Mouse (Mus musculus) CH12.LX (cell line): Measurements from ENCODE around the gene Tlx3. TPM values are rescaled to one million over a fixed set of nuclear protein-coding genes. Genes with fewer than 3 reads are reported as not detected.

Experiments
- DNase-seq: peaks from one replicate; pipeline ENCODE4 v3.0.0-alpha.2; 2013; ENCODE audit errors: extremely low read depth
- H3K27ac ChIP-seq: 2 replicates; pipeline ENCODE4 v1.5.1; 2012; ENCODE audit warnings: low read depth, mild to moderate bottlenecking, control low read depth, moderate library complexity; ENCODE audit not compliant: insufficient read depth
- H3K27me3 ChIP-seq: replicated peaks from 2 replicates; pipeline ENCODE3; 2012; ENCODE audit warnings: inconsistent platforms
- H3K36me3 ChIP-seq, 2 experiments: replicated peaks in 1 of 2; 2 replicates each; pipeline versions ENCODE3 to v1.6.1; 2012; ENCODE audit warnings: inconsistent platforms in 1 of 2, low read length in 1 of 2, mild to moderate bottlenecking in 1 of 2, mixed read lengths in 1 of 2, moderate library complexity in 1 of 2; ENCODE audit not compliant: control insufficient read depth in 1 of 2, insufficient read depth in 1 of 2
- H3K4me1 ChIP-seq, 2 experiments: 2 replicates each; pipeline ENCODE4 v1.6.1; 2012; ENCODE audit warnings: inconsistent platforms in 1 of 2, moderate library complexity in 1 of 2; ENCODE audit not compliant: insufficient read depth in 2 of 2, control insufficient read depth in 1 of 2
- H3K4me2 ChIP-seq: 2 replicates; pipeline ENCODE4 v1.6.1; 2012; ENCODE audit warnings: low read depth, mild to moderate bottlenecking, control low read depth; ENCODE audit not compliant: poor library complexity, insufficient read depth, severe bottlenecking
- H3K4me3 ChIP-seq, 3 experiments: fragments of 150-350 bp in 1 of 3; sonication (generic) in 1 of 3; replicated peaks in 1 of 3; 2 replicates each; pipeline versions ENCODE3 to v1.5.1; 2011 to 2012; ENCODE audit warnings: low read depth in 2 of 3, low read length in 2 of 3, mild to moderate bottlenecking in 2 of 3, moderate library complexity in 2 of 3, control low read depth in 1 of 3, improper control_type of control experiment in 1 of 3, inconsistent platforms in 1 of 3, mixed read lengths in 1 of 3; ENCODE audit not compliant: poor library complexity in 1 of 3
- H3K79me2 ChIP-seq: replicated peaks from 2 replicates; pipeline ENCODE4 v1.6.1; 2012; ENCODE audit warnings: mild to moderate bottlenecking, moderate library complexity; ENCODE audit not compliant: control insufficient read depth, poor library complexity, insufficient read depth, severe bottlenecking; ENCODE audit errors: extremely low read depth
- H3K9ac ChIP-seq: 2 replicates; pipeline ENCODE4 v1.6.1; 2012; ENCODE audit warnings: low read depth, mild to moderate bottlenecking, control low read depth, moderate library complexity; ENCODE audit not compliant: insufficient read depth
- H3K9me3 ChIP-seq: replicated peaks from 2 replicates; pipeline ENCODE3; 2012; ENCODE audit warnings: low read length, inconsistent platforms, mixed read lengths
- BHLHE40 ChIP-seq: IDR thresholded peaks from 2 replicates; pipeline ENCODE4 v1.6.1; 2011; ENCODE audit warnings: mild to moderate bottlenecking, low read depth, low read length, improper control_type of control experiment
- CHD1 ChIP-seq: IDR thresholded peaks from 2 replicates; pipeline ENCODE4 v1.6.1; 2012; ENCODE audit warnings: low read depth, low read length, improper control_type of control experiment, inconsistent platforms
- CTCF ChIP-seq, 2 experiments: IDR thresholded peaks in 1 of 2; conservative IDR thresholded peaks in 1 of 2; 2 replicates each; pipeline ENCODE4 v1.5.1; 2011 to 2012; ENCODE audit warnings: low read depth in 2 of 2, low read length in 2 of 2, improper control_type of control experiment in 1 of 2, inconsistent platforms in 1 of 2, mild to moderate bottlenecking in 1 of 2, moderate library complexity in 1 of 2
- E2F4 ChIP-seq: IDR thresholded peaks from 2 replicates; pipeline ENCODE4 v1.6.1; 2011; ENCODE audit warnings: low read depth, low read length, improper control_type of control experiment; ENCODE audit not compliant: insufficient replicate concordance
- EP300 ChIP-seq: IDR thresholded peaks from 2 replicates; pipeline ENCODE4 v1.6.1; 2011; ENCODE audit warnings: low read length, improper control_type of control experiment
- ETS1 ChIP-seq: conservative IDR thresholded peaks from 2 replicates; pipeline ENCODE4 v1.6.1; 2012; ENCODE audit warnings: low read depth, mild to moderate bottlenecking, inconsistent platforms, low read length, improper control_type of control experiment, moderate library complexity
- GABPA ChIP-seq: IDR thresholded peaks from 2 replicates; pipeline ENCODE4 v1.6.1; 2012; ENCODE audit warnings: low read depth, low read length, improper control_type of control experiment, inconsistent platforms; ENCODE audit not compliant: insufficient replicate concordance
- IRF4 ChIP-seq: IDR thresholded peaks from 2 replicates; pipeline ENCODE4 v1.6.1; 2014; ENCODE audit warnings: low read depth, mild to moderate bottlenecking, inconsistent platforms, low read length, improper control_type of control experiment
- JUN ChIP-seq: IDR thresholded peaks from 2 replicates; pipeline ENCODE4 v1.6.1; 2011; ENCODE audit warnings: low read depth, mild to moderate bottlenecking, low read length, improper control_type of control experiment, moderate library complexity; ENCODE audit not compliant: insufficient read depth
- JUND ChIP-seq: conservative IDR thresholded peaks from 2 replicates; pipeline ENCODE4 v1.6.1; 2011; ENCODE audit warnings: low read depth, low read length, improper control_type of control experiment
- KAT2A ChIP-seq: IDR thresholded peaks from 2 replicates; pipeline ENCODE4 v1.6.1; 2012; ENCODE audit warnings: low read length, improper control_type of control experiment, inconsistent platforms; ENCODE audit not compliant: insufficient replicate concordance
- MAFK ChIP-seq: IDR thresholded peaks from 2 replicates; pipeline ENCODE4 v1.6.1; 2011; ENCODE audit warnings: low read length, improper control_type of control experiment; ENCODE audit not compliant: insufficient replicate concordance
- MAX ChIP-seq: IDR thresholded peaks from 2 replicates; pipeline ENCODE4 v1.6.1; 2011; ENCODE audit warnings: low read length, improper control_type of control experiment
- MAZ ChIP-seq: IDR thresholded peaks from 2 replicates; pipeline ENCODE4 v1.6.1; 2012; ENCODE audit warnings: low read depth, mild to moderate bottlenecking, inconsistent platforms, low read length, improper control_type of control experiment, moderate library complexity
- MEF2A ChIP-seq: IDR thresholded peaks from 2 replicates; pipeline ENCODE4 v1.6.1; 2014; ENCODE audit warnings: low read depth, mild to moderate bottlenecking, inconsistent platforms, low read length, improper control_type of control experiment, borderline replicate concordance
- MXI1 ChIP-seq: IDR thresholded peaks from 2 replicates; pipeline ENCODE4 v1.6.1; 2011; ENCODE audit warnings: mild to moderate bottlenecking, low read depth, low read length, improper control_type of control experiment
- NELFE ChIP-seq: IDR thresholded peaks from 2 replicates; pipeline ENCODE4 v1.6.1; 2011; ENCODE audit warnings: low read depth, low read length, improper control_type of control experiment
- PAX5 ChIP-seq: IDR thresholded peaks from 2 replicates; pipeline ENCODE4 v1.6.1; 2012; ENCODE audit warnings: low read length, inconsistent platforms, mixed read lengths
- POLR2A ChIP-seq: IDR thresholded peaks from 2 replicates; pipeline ENCODE4 v1.6.1; 2011; ENCODE audit warnings: low read depth, mild to moderate bottlenecking, improper control_type of control experiment, low read length
- POLR2AphosphoS2 ChIP-seq: IDR thresholded peaks from 2 replicates; pipeline ENCODE4 v1.6.1; 2011; ENCODE audit warnings: low read depth, low read length, improper control_type of control experiment
- RCOR1 ChIP-seq: conservative IDR thresholded peaks from 2 replicates; pipeline ENCODE4 v1.6.1; 2012; ENCODE audit warnings: low read depth, mild to moderate bottlenecking, inconsistent platforms, low read length, improper control_type of control experiment
- SIN3A ChIP-seq: IDR thresholded peaks from 2 replicates; pipeline ENCODE4 v1.6.1; 2012; ENCODE audit warnings: low read length, improper control_type of control experiment, inconsistent platforms
- SMC3 ChIP-seq: IDR thresholded peaks from 2 replicates; pipeline ENCODE4 v1.6.1; 2011; ENCODE audit warnings: low read depth, low read length, improper control_type of control experiment
- TBP ChIP-seq: conservative IDR thresholded peaks from 2 replicates; pipeline ENCODE4 v1.6.1; 2011; ENCODE audit warnings: low read depth, low read length, improper control_type of control experiment
- TCF12 ChIP-seq: IDR thresholded peaks from 2 replicates; pipeline ENCODE4 v1.6.1; 2014; ENCODE audit warnings: low read depth, mild to moderate bottlenecking, inconsistent platforms, low read length, improper control_type of control experiment
- USF1 ChIP-seq: IDR thresholded peaks from 2 replicates; pipeline ENCODE4 v1.6.1; 2014; ENCODE audit warnings: low read depth, mild to moderate bottlenecking, inconsistent platforms, low read length, improper control_type of control experiment
- USF2 ChIP-seq: conservative IDR thresholded peaks from 2 replicates; pipeline ENCODE4 v1.6.1; 2011; ENCODE audit warnings: low read depth, low read length, improper control_type of control experiment
- ZC3H11A ChIP-seq: IDR thresholded peaks from 2 replicates; pipeline ENCODE4 v1.6.1; 2012; ENCODE audit warnings: low read depth, mild to moderate bottlenecking, inconsistent platforms, low read length, improper control_type of control experiment
- ZKSCAN1 ChIP-seq: IDR thresholded peaks from 2 replicates; pipeline ENCODE4 v1.6.1; 2012; ENCODE audit warnings: low read depth, inconsistent platforms, low read length, improper control_type of control experiment, borderline replicate concordance
- ZMIZ1 ChIP-seq: IDR thresholded peaks from 2 replicates; pipeline ENCODE4 v1.6.1; 2012; ENCODE audit warnings: low read depth, mild to moderate bottlenecking, inconsistent platforms, low read length, improper control_type of control experiment
- ZNF384 ChIP-seq: IDR thresholded peaks from 2 replicates; pipeline ENCODE4 v1.6.1; 2012; ENCODE audit warnings: low read depth, low read length, improper control_type of control experiment, inconsistent platforms
- dilution Hi-C: fragments of 300-500 bp; cut with MboI; formaldehyde crosslinking; loops from 2 replicates; pipeline ENCODE4 v1.14.3; 2020; ENCODE audit warnings: low sequenced_read_pairs; ENCODE audit not compliant: extremely low pct_unique_long_range_greater_than_20kb, extremely low pct_ligation_motif_present
- in situ Hi-C: fragments of 300-500 bp; cut with MboI; formaldehyde crosslinking; loops from 3 replicates; pipeline ENCODE4 v1.14.3; 2019; ENCODE audit warnings: low sequenced_read_pairs, low pct_ligation_motif_present, low pct_unique_long_range_greater_than_20kb, mixed read lengths
- polyA plus RNA-seq: library from polyadenylated mRNA; unstranded; fragments of >175 nt; gene quantifications from 2 replicates; pipeline ENCODE4 v1.2.1, GENCODE M21; 2012; ENCODE audit warnings: low read depth; ENCODE audit not compliant: insufficient read length
- total RNA-seq, 2 experiments: library from RNA; depleted of rRNA; stranded (reverse); fragments of 300-350 nt in 1 of 2; fragments of >200 nt in 1 of 2; gene quantifications; 2 replicates each; pipeline ENCODE4 v1.2.3; 2012 to 2014

Tlx3 gene
- total and polyA plus RNA-seq, 3 experiments = not detected

- dilution Hi-C loops = no loop called here
- no peaks in the 10 kb centered on the region for H3K27me3 ChIP-seq
- H3K79me2 ChIP-seq = peaks cover 67% of the 10 kb centered on the region
- H3K9ac ChIP-seq = peak overlapping the region; percentile 94
- no peaks in the 10 kb centered on the region for H3K9me3 ChIP-seq
- peaks cover 3 to 45% of the 10 kb centered on the region in 2 experiments; a peak in 3 of 4 replicates for H3K4me1 ChIP-seq
- H3K27ac ChIP-seq = no peak overlapping the region
- peaks cover 36 to 73% of the 10 kb centered on the region in 2 experiments for H3K36me3 ChIP-seq
- H3K4me2 ChIP-seq = peak overlapping the region; percentile 98
- in situ Hi-C loops = no loop called here
- TF ChIP-seq ZMIZ1 (peak; percentile 46; the same call in 1 of the 2 replicates), SIN3A (peak; percentile 44; the same call in 1 of the 2 replicates), JUND (no peak), ZC3H11A (no peak), POLR2AphosphoS2 (peak; percentile 55), MAZ (no peak)
- no peak for DNase-seq
- peak overlapping the region in 2 of 3 experiments; percentile 32 to 71 for H3K4me3 ChIP-seq
Observed at GRCm38 (mm10) chr11:33159741-33160140, 43.6 kb downstream of the Tlx3 start.

DNA sequence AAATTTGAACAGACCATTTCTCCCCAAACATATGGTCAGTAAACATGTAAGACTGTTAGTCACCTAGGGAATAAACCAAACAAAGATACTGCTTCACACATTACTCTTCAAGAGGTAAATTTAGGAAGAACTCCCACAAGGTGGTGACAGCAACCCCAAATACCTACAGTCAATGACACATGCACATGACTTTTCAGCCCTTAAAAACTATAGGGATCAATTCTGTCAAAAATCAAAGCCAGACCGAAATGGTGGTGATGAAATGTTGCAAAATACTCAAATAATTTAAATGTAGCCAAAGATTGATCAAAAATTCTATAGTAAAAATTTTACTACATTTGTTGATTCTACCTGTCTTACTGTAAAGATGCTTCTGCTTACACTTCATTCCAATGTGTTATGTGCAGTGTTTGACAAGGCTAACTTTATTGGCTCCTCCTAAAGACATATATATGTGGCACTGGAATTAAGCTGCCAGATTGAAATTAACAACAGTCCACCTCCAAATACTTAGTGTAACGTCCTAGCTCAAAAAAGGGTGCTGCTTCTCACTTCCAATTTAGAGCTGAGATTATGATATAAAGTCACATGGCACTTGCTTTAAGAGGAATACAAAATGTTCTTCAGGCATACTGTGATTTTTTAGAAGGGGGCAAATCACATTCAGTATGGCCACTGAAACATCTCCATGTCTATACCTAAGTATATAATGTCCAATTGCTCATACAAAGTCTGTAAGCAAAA, 45.8 kb downstream of the Tlx3 start:
- peak overlapping the region; percentile 60; the same call in 1 of the 2 replicates for H3K9ac ChIP-seq
- dilution Hi-C loops = no loop called here
- TF ChIP-seq RCOR1 (no peak), IRF4 (no peak), ZKSCAN1 (no peak), TCF12 (no peak), ZMIZ1 (no peak; the same call in 1 of the 2 replicates), TBP (no peak), ETS1 (no peak), NELFE (no peak; the same call in 1 of the 2 replicates), MAFK (no peak), MXI1 (peak; percentile 49; the same call in 1 of the 2 replicates), MEF2A (no peak), MAX (no peak), E2F4 (0 out of 2 replicates have a peak, but pooled peaks have one; percentile 16), SMC3 (no peak), EP300 (no peak), GABPA (no peak), POLR2A (peak; percentile 42; the same call in 1 of the 2 replicates), SIN3A (no peak; the same call in 1 of the 2 replicates), KAT2A (no peak), USF1 (no peak), USF2 (no peak), PAX5 (no peak), CHD1 (no peak), ZC3H11A (no peak), BHLHE40 (no peak), JUN (no peak), ZNF384 (no peak), CTCF (conservative IDR thresholded peaks at IDR 0.05 in 1 of 2, IDR thresholded peaks at IDR 0.05 in 1 of 2; ENCODE audit: low read depth in 2 of 2, low read length in 2 of 2) (no peak), MAZ (no peak), POLR2AphosphoS2 (peak; percentile 50; the same call in 1 of the 2 replicates)

More for the DNA sequence above, 45.8 kb downstream of the Tlx3 start:
- DNase-seq = no peak
- Histone ChIP-seq H3K4me2 (peak overlapping the region; percentile 21), H3K9me3 (no peaks in the 10 kb centered on the region), H3K27ac (no peak overlapping the region), H3K27me3 (no peaks in the 10 kb centered on the region), H3K4me1 (peaks cover 3 to 52% of the 10 kb centered on the region in 2 experiments; a peak in 3 of 4 replicates), H3K79me2 (peaks cover 69% of the 10 kb centered on the region), H3K4me3 (peak overlapping the region in 1 of 3 experiments; percentile 71), H3K36me3 (peaks cover 47 to 94% of the 10 kb centered on the region in 2 experiments)
- in situ Hi-C loops = no loop called here
